Mouse (Mus musculus) stomach, embryonic 16.5 days (tissue): ENCODE measurements around the gene Rpf1. TPM values are rescaled to one million over a fixed set of nuclear protein-coding genes. Genes with fewer than 3 reads are reported as not detected.
A peak's percentile ranks its signal among the peaks of the same experiment; 100 is the strongest.

Experiments
- ATAC-seq: fragments of 200-750 bp; cut with Nextera tagmentation; 2 replicates; pipeline ENCODE4 v1.8.0; 2017; ENCODE audit warnings: moderate number of reproducible peaks, moderate TSS enrichment; ENCODE audit not compliant: insufficient read depth, low FRiP score
- H3K27ac ChIP-seq: fragments of 300-500 bp; sonication (generic); 2 replicates; pipeline ENCODE4 v1.5.1; 2014; ENCODE audit warnings: low read length
- H3K27me3 ChIP-seq: fragments of 300-500 bp; sonication (generic); 2 replicates; pipeline ENCODE4 v1.6.1; 2014; ENCODE audit warnings: low read length, control low read depth, mixed read lengths; ENCODE audit not compliant: control insufficient read depth, insufficient read depth
- H3K36me3 ChIP-seq: fragments of 300-500 bp; sonication (generic); 2 replicates; pipeline ENCODE4 v1.6.1; 2014; ENCODE audit warnings: low read length; ENCODE audit not compliant: control insufficient read depth, insufficient read depth
- H3K4me1 ChIP-seq: fragments of 300-500 bp; sonication (generic); 2 replicates; pipeline ENCODE4 v1.6.1; 2014; ENCODE audit warnings: low read length, control low read depth, mixed read lengths; ENCODE audit not compliant: control insufficient read depth, insufficient read depth
- H3K4me2 ChIP-seq: fragments of 300-500 bp; sonication (generic); 2 replicates; pipeline ENCODE4 v1.6.1; 2014; ENCODE audit warnings: low read depth, low read length, mixed read lengths
- H3K4me3 ChIP-seq: fragments of 300-500 bp; sonication (generic); replicated peaks from 2 replicates; pipeline ENCODE4 v1.5.1; 2014; ENCODE audit warnings: mild to moderate bottlenecking, low read length
- H3K9ac ChIP-seq: fragments of 300-500 bp; sonication (generic); 2 replicates; pipeline ENCODE4 v1.6.1; 2014; ENCODE audit warnings: low read length
- H3K9me3 ChIP-seq: fragments of 300-500 bp; sonication (generic); replicated peaks from 2 replicates; pipeline ENCODE4 v1.6.1; 2016; ENCODE audit warnings: low read length, control low read depth; ENCODE audit not compliant: control insufficient read depth
- WGBS: fragments of 180-500 bp; shearing (Covaris S2); extraction: QIAGEN DNeasy Blood & Tissue Kit; methylation state at CpG from one replicate; pipeline ENCODE4 v1.1.7; 2014; 5-methylcytosine and 5-hydroxymethylcytosine counted together
- polyA plus RNA-seq: library from polyadenylated mRNA; unstranded; fragments of >200 nt; fragmentation: Nextera tagmentation; extraction: Ambion mirVana; gene quantifications from 2 replicates; pipeline ENCODE4 v1.2.1, GENCODE M21; 2015

The Rpf1 gene
- polyA plus RNA-seq, 1 experiment from 2014 or later, result 42.3 TPM

DNA sequence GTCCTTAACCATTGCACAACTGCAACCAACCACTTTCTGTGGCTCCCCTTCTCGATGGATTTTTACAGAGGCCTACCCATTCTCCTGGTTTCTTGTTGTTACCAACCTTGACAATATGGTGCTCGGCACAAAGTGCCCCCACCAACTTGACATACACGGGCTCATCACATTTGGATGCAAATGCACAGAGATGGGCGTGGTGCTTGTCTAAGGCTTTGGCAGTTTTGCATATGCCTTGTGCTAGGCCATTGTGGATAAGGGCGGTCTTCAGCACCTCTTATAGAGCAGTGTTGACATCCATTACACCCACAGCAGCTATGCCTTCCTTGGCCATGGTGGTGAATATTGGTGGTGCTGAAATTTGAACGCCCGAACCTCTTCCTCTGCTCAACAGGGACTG lies 41.7 kb upstream of the Rpf1 start:
- ATAC-seq, result no peak
- Histone ChIP-seq H3K9me3 (no peaks in the 10 kb centered on the region), H3K4me3 (no peak overlapping the region), H3K4me2 (no peak overlapping the region), H3K4me1 (no peaks in the 10 kb centered on the region), H3K27me3 (no peaks in the 10 kb centered on the region), H3K27ac (no peak overlapping the region), H3K36me3 (no peaks in the 10 kb centered on the region), H3K9ac (no peak overlapping the region)
- WGBS, result 86% methylated on average over 7 of the region's 7 CpGs

DNA sequence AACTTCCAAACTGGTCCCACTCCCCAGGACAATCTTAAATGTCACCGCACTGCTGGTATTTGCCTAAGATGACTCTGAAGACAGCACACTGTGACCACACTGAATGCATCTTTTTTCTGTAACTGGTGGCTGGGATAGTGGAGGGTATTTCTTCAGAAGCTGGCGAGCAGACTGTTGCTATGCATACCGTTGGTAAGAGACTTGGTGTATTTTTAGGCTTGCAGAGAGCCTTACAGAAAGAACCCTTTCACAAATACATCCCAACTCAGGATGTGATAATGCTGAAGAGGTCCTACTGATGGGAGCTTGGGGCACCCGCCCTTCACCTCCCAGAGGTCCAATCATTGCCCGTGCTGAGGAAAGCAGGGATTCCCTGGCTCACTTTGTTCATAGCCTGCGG lies 36.3 kb upstream of the Rpf1 start:
- Histone ChIP-seq H3K4me3 (no peak overlapping the region), H3K9ac (no peak overlapping the region), H3K4me2 (no peak overlapping the region), H3K27me3 (no peaks in the 10 kb centered on the region), H3K9me3 (no peaks in the 10 kb centered on the region), H3K4me1 (no peaks in the 10 kb centered on the region), H3K36me3 (no peaks in the 10 kb centered on the region), H3K27ac (no peak overlapping the region)
- ATAC-seq, result no peak
- 83% methylated on average over 6 of the region's 6 CpGs for WGBS

DNA sequence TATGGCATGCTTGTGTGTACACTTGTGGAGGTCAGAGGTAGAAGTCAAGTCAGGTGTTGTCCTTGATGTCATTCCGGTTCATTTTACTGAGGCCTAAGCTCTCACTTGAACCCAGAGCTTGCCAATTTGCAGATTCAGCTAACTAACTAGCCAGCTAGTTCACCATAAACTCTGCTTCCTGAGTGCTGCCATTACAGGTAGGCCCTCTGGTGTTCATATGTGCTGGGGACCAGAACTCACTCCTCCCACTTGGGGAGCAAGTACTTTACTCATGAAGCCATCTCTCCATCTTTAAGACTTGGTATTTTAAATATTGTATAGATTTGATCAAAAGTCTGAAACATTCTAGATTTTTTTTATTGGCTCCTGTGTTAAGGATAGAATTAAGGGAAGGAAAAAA lies 35.3 kb upstream of the Rpf1 start:
- no peak for ATAC-seq
- H3K4me3 ChIP-seq, result no peak overlapping the region
- no peaks in the 10 kb centered on the region for H3K4me1 ChIP-seq
- H3K27me3 ChIP-seq, result no peaks in the 10 kb centered on the region
- H3K9ac ChIP-seq, result no peak overlapping the region
- no peaks in the 10 kb centered on the region for H3K9me3 ChIP-seq
- H3K27ac ChIP-seq, result no peak overlapping the region
- H3K4me2 ChIP-seq, result no peak overlapping the region
- WGBS, result 68% methylated on average over 1 of the region's 1 CpGs
- no peaks in the 10 kb centered on the region for H3K36me3 ChIP-seq

DNA sequence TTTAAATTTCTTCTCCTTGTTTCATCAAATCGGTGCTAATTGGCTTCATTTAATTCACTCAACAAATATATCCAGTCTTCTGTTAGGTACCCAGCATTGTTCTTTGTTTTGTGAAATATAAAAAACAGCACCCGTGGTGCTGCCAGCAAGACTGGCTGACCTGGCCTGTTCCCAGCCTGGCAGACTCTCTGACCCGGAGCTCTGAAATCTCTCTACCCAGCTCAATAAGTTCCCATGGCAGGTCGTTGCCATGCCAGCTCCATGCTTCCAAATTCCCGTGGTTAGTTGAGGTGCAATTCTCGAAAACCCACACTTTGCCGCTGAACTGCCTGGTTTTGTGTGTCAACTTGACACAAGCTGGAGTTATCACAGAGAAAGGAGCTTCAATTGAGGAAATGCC lies 33.6 kb upstream of the Rpf1 start:
- no peak overlapping the region for H3K4me3 ChIP-seq
- no peaks in the 10 kb centered on the region for H3K9me3 ChIP-seq
- no peak overlapping the region for H3K4me2 ChIP-seq
- no peak for ATAC-seq
- no peaks in the 10 kb centered on the region for H3K4me1 ChIP-seq
- no peak overlapping the region for H3K9ac ChIP-seq
- H3K27me3 ChIP-seq, result no peaks in the 10 kb centered on the region
- H3K36me3 ChIP-seq, result no peaks in the 10 kb centered on the region
- 85% methylated on average over 7 of the region's 7 CpGs for WGBS
- no peak overlapping the region for H3K27ac ChIP-seq

DNA sequence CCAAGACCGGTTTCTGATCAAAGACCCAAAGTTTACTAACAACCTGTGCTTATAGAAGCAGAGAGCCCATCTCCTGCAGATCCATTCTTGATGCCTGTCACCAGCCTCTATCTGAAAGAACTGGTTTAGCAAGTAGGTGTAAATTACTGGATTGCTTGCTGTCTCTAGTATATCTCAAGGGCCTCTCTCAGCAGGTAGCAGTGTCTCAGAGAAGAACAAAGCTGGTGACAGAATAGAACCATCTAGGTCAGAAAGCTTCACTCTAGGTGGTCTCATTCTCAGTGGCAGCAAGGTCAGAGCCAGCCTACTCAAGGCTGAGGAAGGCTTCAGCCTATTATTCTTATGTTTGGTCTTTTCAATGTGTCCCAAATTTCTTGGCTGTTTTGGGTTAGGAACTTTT lies 22.4 kb upstream of the Rpf1 start:
- 27% methylated on average over 1 of the region's 1 CpGs for WGBS
- no peak overlapping the region for H3K4me3 ChIP-seq
- H3K27ac ChIP-seq, result no peak overlapping the region
- no peak overlapping the region for H3K9ac ChIP-seq
- ATAC-seq, result no peak
- no peaks in the 10 kb centered on the region for H3K9me3 ChIP-seq
- H3K4me1 ChIP-seq, result no peaks in the 10 kb centered on the region
- H3K27me3 ChIP-seq, result no peaks in the 10 kb centered on the region
- H3K4me2 ChIP-seq, result no peak overlapping the region
- H3K36me3 ChIP-seq, result no peaks in the 10 kb centered on the region

- H3K4me1 ChIP-seq, result no peaks in the 10 kb centered on the region
- no peak for ATAC-seq
- H3K36me3 ChIP-seq, result no peaks in the 10 kb centered on the region
- no peaks in the 10 kb centered on the region for H3K9me3 ChIP-seq
- no peak overlapping the region for H3K27ac ChIP-seq
- no peak overlapping the region for H3K4me3 ChIP-seq
- no peak overlapping the region for H3K4me2 ChIP-seq
- no peaks in the 10 kb centered on the region for H3K27me3 ChIP-seq
- 32% methylated on average over 4 of the region's 4 CpGs for WGBS
- no peak overlapping the region for H3K9ac ChIP-seq
These were observed 19.5 kb upstream of the Rpf1 start for GRCm38 (mm10) chr3:146540521-146541273.

- Histone ChIP-seq H3K9me3 (no peaks in the 10 kb centered on the region), H3K27me3 (no peaks in the 10 kb centered on the region), H3K27ac (no peak overlapping the region), H3K9ac (no peak overlapping the region), H3K4me2 (no peak overlapping the region), H3K4me3 (no peak overlapping the region), H3K4me1 (no peaks in the 10 kb centered on the region), H3K36me3 (no peaks in the 10 kb centered on the region)
- ATAC-seq, result no peak
- WGBS, result 66% methylated on average over 6 of the region's 6 CpGs
These were observed 13.8 kb upstream of the Rpf1 start for GRCm38 (mm10) chr3:146534986-146535385.

DNA sequence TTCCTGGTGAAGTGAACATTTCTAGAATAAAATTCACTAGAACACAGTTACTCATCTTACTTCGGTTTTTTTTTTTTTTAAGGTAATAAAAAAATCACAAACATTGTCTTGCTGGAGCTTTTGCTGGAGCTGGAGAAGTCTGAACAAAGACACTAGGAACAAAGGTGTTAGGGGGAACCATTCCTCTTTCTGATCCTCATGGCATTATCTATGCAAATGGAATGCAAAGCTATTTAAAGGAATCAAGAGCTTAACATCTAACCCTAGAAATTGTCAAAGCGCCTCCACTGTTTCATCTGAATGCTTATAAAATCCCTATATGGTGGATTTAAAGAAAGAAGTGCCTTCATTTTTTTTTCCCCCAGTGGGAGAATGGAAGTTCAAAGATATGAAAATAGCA lies 7.1 kb upstream of the Rpf1 start:
- Histone ChIP-seq H3K4me1 (no peaks in the 10 kb centered on the region), H3K9me3 (no peaks in the 10 kb centered on the region)
- WGBS, result 48% methylated on average over 2 of the region's 2 CpGs

GRCm38 (mm10) chr3:146521652-146522020 lies 407 bp upstream of the Rpf1 start:
- peaks cover 3% of the 10 kb centered on the region; the same call in 1 of the 2 replicates for H3K4me1 ChIP-seq
- H3K4me2 ChIP-seq, result peak overlapping the region; percentile 75
- peak overlapping the region; percentile 85 for H3K4me3 ChIP-seq
- peak overlapping the region; percentile 94 for H3K9ac ChIP-seq
- no peaks in the 10 kb centered on the region for H3K27me3 ChIP-seq
- H3K27ac ChIP-seq, result peak overlapping the region; percentile 99
- ATAC-seq, result no peak
- WGBS, result 10% methylated on average over 8 of the region's 8 CpGs
- 0 out of 2 replicates have a peak, but pooled peaks cover 11% of the 10 kb centered on the region for H3K36me3 ChIP-seq
- H3K9me3 ChIP-seq, result no peaks in the 10 kb centered on the region

More for the DNA sequence above, 7.1 kb upstream of the Rpf1 start:
- Histone ChIP-seq H3K9ac (no peak overlapping the region), H3K27ac (no peak overlapping the region), H3K36me3 (no peaks in the 10 kb centered on the region), H3K4me2 (no peak overlapping the region), H3K27me3 (no peaks in the 10 kb centered on the region), H3K4me3 (no peak overlapping the region)
- ATAC-seq, result no peak
